Mouse (Mus musculus): ENCODE measurements around the gene Tfeb. TPM values are rescaled to one million over a fixed set of nuclear protein-coding genes. Genes with fewer than 3 reads are reported as not detected.

The Tfeb gene
- polyA plus RNA-seq (2012; rRNA removed; ENCODE audit: low replicate concordance): 54.2 and 66.7 TPM in 2 replicates

DNA sequence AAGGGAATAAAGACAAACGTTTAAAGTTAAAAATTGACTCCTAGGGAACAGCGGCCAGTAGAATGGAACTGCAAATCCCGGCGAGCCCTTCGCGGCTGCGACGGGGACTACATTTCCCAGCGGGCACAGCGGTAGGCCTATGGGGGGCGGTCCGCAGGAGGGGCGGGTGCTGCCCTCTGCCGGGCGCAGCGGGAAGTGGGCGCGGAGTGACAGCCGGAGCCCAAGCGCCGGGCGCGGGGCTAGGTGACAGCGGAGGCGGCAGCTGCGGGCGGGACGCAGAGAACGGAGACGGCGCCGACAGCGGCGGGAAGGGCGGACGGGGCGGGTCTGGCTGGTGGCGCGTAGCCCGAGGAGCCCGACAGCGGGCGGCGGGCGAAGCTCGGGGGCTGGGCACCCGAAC is at the start of gene Tfeb:
TSS of gene Tfeb (plus strand) at position 175 of the 400 bp plus-strand sequence.

GRCm38 (mm10) chr17:47688344-47688607 is 48.6 kb upstream of the Tfeb start, which contains the start of gene Tomm6:
Gene Tomm6 (minus strand): TSS chr17:47688386.

DNA sequence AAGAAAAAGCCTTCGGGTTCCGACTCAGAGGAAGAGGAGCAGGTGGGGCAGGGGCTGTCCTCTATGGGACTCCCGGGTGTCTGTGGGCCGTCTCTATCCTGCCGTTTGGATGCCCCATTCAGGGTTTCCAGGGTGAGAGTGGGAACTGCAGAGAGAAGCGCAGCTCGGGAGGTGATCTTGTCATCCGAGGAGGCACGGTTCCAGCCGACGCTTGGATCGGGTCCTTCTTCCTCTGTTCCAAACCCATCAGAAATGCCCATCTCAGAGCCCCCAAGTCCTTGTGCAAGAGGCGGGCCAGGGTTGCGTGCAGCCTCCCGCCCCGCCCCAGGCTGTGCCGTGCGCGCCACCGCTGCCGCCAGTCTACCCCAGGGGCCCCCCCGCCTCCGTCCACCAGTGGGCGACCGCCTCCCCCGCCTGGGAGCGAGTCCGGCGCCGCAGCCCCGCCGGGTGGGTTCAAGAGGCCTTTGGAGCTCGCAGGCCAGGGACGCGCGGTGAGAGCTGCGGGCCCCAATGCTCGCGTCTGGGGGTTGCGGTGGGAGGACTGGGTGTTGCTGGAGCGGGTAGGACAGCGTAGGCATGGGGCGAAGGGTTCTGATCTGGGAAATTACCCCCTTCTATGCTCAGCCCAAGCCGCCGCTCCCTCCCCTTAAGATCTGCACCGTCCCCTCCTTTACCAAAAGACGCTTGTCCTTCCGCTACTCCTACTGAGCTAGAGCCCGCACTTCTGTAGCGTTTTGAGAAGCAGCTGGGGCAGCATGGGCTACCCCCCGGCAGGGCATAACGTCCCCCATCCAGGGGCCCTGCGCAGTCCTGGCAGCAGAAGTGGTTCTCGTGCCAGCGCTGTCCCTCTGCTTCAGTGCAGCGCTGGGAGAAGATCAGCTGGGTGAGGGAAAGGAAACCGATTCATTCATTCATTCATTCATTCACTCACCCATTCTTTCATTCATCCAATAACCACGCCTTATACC is 47.9 kb upstream of the Tfeb start, which contains the start of gene Frs3:
TSS of gene Frs3 (plus strand) at position 423 of the 968 bp plus-strand sequence.

GRCm38 (mm10) chr17:47694442-47694502 is 42.6 kb upstream of the Tfeb start, which contains the start of gene Gm21981:
Gene Gm21981 (minus strand): TSS chr17:47694455.

DNA sequence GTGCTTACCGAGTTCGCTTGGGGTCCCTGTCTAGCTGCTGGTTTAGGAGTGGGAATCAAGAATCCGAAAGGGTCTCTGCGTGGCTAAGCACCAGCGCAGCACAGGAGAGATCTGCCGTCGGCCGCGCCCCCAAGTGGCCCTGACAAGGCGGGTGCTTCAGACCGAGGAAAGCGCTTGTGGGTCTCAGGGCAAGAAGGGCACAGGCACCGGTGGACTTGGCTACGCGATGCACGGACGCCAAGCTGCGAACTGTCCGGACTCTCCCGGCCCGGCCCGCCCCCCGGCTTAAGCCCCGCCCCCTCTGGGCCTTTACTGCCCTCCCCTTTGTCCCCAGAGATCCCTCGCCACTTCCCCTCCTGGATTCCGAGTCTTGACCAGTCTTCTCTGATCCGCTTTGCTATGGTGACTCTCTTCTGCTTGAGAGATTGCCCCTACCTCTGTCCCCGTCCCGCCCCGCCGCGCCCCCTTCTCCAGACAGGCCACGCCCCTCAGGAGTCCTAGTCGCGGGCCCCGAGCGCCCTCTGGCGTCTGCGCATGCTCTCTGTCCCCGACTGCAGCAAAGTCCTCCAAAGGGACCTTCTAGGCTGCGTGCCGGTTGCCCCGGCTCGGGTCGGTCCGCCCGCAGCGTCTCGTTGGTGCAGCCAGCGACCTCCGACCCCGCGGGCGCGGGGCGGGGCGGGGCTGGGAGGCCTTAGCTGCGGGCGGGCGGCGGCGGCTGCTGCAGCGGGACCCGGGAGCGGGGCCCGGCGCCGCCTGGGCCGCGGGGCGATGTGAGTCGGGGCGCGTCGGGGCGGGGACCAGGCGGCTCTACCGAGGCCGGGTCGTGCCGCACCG is 42.1 kb upstream of the Tfeb start, which contains the start of gene Prickle4:
TSS of gene Prickle4 (minus strand) at position 234 of the 834 bp plus-strand sequence.

GRCm38 (mm10) chr17:47726566-47726965 is 10.3 kb upstream of the Tfeb start, which contains the start of gene Pgc:
Gene Pgc (plus strand): TSS chr17:47726842.

DNA sequence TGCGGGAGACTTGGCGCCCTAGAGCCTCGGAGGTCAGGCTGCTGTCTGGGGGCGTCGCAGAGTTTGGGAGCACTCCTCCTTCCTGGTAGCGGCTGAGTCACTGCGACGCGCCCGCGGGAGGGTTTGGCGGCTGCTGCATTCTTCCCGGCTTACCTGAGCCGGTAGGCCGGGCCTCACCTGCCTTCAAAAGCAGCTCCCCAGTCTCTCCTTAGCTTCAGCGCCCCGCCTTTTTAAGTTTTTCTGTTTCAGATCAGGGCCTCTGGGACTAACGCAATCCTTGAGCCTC is 97.6 kb downstream of the Tfeb start, which contains the start of gene Mdfi:
TSS of gene Mdfi (minus strand) at position 210 of the 286 bp plus-strand sequence.

Other genes with a start within 250 kb of the Tfeb start
- gene Taf8, start 234.7 kb upstream of the Tfeb start, polyA plus RNA-seq (2012; rRNA removed; ENCODE audit: low replicate concordance): 7.9 and 9.1 TPM in 2 replicates
- gene Ccnd3, start 232.0 kb upstream of the Tfeb start, polyA plus RNA-seq (2012; rRNA removed; ENCODE audit: low replicate concordance): 58.8 and 63.9 TPM in 2 replicates
- gene Bysl, start 125.5 kb upstream of the Tfeb start, polyA plus RNA-seq (2012; rRNA removed; ENCODE audit: low replicate concordance): 3.6 and 4.3 TPM in 2 replicates
- gene Med20, start 125.4 kb upstream of the Tfeb start, polyA plus RNA-seq (2012; rRNA removed; ENCODE audit: low replicate concordance): 7.5 and 8.3 TPM in 2 replicates
- gene Gm20517, start 125.4 kb upstream of the Tfeb start, polyA plus RNA-seq (2012; rRNA removed; ENCODE audit: low replicate concordance): 1.2 TPM in 1 of 2 replicates, not detected in the other
- 3.6 and 7.2 TPM in 2 replicates for gene Usp49, start 106.3 kb upstream of the Tfeb start, polyA plus RNA-seq (2012; rRNA removed; ENCODE audit: low replicate concordance)
- gene Tomm6, start 48.6 kb upstream of the Tfeb start, polyA plus RNA-seq (2012; rRNA removed; ENCODE audit: low replicate concordance): 98.8 and 100 TPM in 2 replicates
- gene Frs3, start 48.0 kb upstream of the Tfeb start, polyA plus RNA-seq (2012; rRNA removed; ENCODE audit: low replicate concordance): 18.0 and 22.9 TPM in 2 replicates
- 0.29 and 0.65 TPM in 2 replicates for gene Gm21981, start 42.6 kb upstream of the Tfeb start, polyA plus RNA-seq (2012; rRNA removed; ENCODE audit: low replicate concordance)
- 0.51 and 7.3 TPM in 2 replicates for gene Prickle4, start 42.3 kb upstream of the Tfeb start, polyA plus RNA-seq (2012; rRNA removed; ENCODE audit: low replicate concordance)
- gene Pgc, start 10.2 kb upstream of the Tfeb start, polyA plus RNA-seq (2012; rRNA removed; ENCODE audit: low replicate concordance): 29.9 and 498 TPM in 2 replicates
- 12.9 and 13.0 TPM in 2 replicates for gene Mdfi, start 97.7 kb downstream of the Tfeb start, polyA plus RNA-seq (2012; rRNA removed; ENCODE audit: low replicate concordance)
- 90.2 and 129 TPM in 2 replicates for gene Foxp4, start 187.6 kb downstream of the Tfeb start, polyA plus RNA-seq (2012; rRNA removed; ENCODE audit: low replicate concordance)

All from duodenum, adult 2 months (tissue).